Mouse (Mus musculus): ENCODE data around the gene Rpa3. TPM values are rescaled to one million over a fixed set of nuclear protein-coding genes. Genes with fewer than 3 reads are reported as not detected.

Gene Rpa3
- 203 and 211 TPM in 2 replicates for polyA plus RNA-seq (2014; fragmentation: Nextera tagmentation; extraction: Ambion mirVana)

- Histone ChIP-seq H3K27ac (replicated peaks; ENCODE audit: low read depth, low read length) (0 out of 2 replicates have a peak within 1 kb of the TSS, but pooled peaks have one; percentile 9), H3K9me3 (ENCODE audit: control insufficient read depth, low read length) (no peaks in the 10 kb centered on the region), H3K4me2 (ENCODE audit: low read depth, severe bottlenecking) (peak within 1 kb of the TSS; percentile 89), H3K4me1 (ENCODE audit: control insufficient read depth, insufficient read depth, low read length) (0 out of 2 replicates have a peak, but pooled peaks cover 5% of the 10 kb centered on the region), H3K4me3 (ENCODE audit: low read depth, low read length) (peak within 1 kb of the TSS; percentile 67), H3K9ac (ENCODE audit: low read length) (peak within 1 kb of the TSS; percentile 72), H3K27me3 (ENCODE audit: control insufficient read depth, insufficient read depth, low read length) (no peaks in the 10 kb centered on the region), H3K36me3 (ENCODE audit: control insufficient read depth, insufficient read depth, low read length) (no peaks in the 10 kb centered on the region)
- DNase-seq (ENCODE audit: low spot score) = peak; percentile 97
- under 1% methylated on average over 64 of the region's 64 CpGs for WGBS
- peak; percentile 100 for ATAC-seq (ENCODE audit: insufficient number of reproducible peaks, low FRiP score, low TSS enrichment, low read depth)
Observed at GRCm38 (mm10) chr6:8259004-8259666, at the start of gene Rpa3, which contains the start of the genes Umad1 and Gm45062. Gene Rpa3 (minus strand): TSS chr6:8259173. Gene Umad1 (plus strand): TSS chr6:8259288. Gene Gm45062 (plus strand): TSS chr6:8259450.

DNA sequence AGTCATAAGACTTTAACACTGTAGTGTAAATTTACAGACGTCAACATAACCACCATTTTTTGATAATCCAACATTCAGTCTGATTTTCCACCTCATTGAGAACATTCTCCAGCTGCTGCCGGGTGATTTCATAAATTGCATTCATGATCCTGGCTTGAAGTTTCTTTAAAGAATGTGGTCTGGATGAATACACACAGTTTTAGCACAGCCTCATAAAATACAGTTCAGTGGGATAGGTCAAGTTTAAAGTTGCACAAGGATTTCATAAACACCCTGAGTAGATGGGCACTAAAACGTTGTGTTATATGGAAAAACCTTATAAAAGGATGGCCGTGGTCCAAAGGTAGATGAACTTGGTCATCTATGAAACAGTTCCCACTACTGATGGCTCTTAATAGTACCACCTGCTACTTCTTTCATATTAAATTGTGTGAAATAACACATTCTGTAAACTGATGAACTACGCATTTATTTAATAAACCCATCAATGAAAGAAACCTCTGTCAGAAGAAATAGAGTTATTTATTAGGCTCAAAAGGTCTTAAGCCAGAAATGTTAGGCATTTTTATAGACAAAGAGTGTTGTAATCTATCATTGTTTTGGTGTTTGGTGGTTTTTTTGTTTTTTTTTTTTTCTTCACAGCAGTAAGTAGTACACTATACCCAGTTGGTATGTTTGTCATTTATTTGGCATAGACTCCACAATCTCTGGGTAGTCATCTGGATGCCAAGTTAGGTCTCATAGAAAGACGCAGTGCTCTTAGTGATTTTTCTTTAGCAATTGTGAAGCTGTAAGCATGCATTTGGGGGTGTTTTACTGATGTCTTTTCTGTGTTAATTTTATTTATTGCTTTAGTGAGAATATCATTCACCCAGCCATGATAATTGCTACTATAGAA lies 49.2 kb upstream of the Rpa3 start:
- Histone ChIP-seq H3K4me1 (ENCODE audit: control insufficient read depth, insufficient read depth, low read length) (no peaks in the 10 kb centered on the region), H3K9ac (ENCODE audit: low read length) (no peak overlapping the region), H3K9me3 (ENCODE audit: control insufficient read depth, low read length) (no peaks in the 10 kb centered on the region), H3K36me3 (ENCODE audit: control insufficient read depth, insufficient read depth, low read length) (no peaks in the 10 kb centered on the region), H3K27me3 (ENCODE audit: control insufficient read depth, insufficient read depth, low read length) (no peaks in the 10 kb centered on the region), H3K4me2 (ENCODE audit: low read depth, severe bottlenecking) (no peak overlapping the region), H3K27ac (replicated peaks; ENCODE audit: low read depth, low read length) (no peak overlapping the region), H3K4me3 (ENCODE audit: low read depth, low read length) (no peak overlapping the region)
- 81% methylated on average over 6 of the region's 6 CpGs for WGBS
- DNase-seq (ENCODE audit: low spot score) = no peak
- no peak for ATAC-seq (ENCODE audit: insufficient number of reproducible peaks, low FRiP score, low TSS enrichment, low read depth)

DNA sequence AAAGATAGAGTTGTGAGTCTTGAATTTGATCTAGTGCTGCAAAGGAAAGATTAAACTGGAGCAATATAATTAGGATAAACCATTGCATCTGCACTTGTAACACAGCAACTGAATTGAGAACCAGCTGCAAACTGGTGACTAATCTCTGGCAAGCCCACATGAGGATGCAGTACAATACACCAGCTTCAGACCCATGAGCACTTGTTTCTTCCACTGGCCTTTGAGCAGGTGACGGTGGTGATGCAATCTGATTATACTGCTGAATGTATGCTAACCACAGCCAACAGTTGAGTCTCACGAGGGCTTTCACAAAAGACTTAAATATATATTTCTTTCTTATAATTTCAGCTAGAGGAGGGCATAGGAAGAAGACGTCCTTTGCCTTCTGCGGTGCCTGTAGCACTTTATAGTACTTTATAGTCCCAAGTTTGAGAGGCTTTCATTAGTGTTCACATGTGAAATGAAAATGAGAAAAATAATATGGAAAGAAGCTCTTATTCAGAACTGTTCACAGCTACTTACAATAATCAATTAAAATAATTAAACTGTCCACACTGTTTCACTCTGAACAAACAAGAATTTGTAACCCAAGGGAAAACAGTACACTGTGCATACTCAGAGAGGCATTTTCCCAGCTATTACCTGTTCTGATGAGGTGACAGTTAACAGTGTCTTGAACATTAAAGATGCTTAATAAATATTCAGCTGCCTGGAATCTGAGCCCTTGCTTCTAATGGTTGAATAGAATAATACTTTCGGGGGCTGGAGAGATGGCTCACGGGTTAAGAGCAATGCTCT lies 40.3 kb upstream of the Rpa3 start:
- H3K9me3 ChIP-seq (ENCODE audit: control insufficient read depth, low read length) = no peaks in the 10 kb centered on the region
- no peaks in the 10 kb centered on the region for H3K4me1 ChIP-seq (ENCODE audit: control insufficient read depth, insufficient read depth, low read length)
- H3K27me3 ChIP-seq (ENCODE audit: control insufficient read depth, insufficient read depth, low read length) = no peaks in the 10 kb centered on the region
- no peaks in the 10 kb centered on the region for H3K36me3 ChIP-seq (ENCODE audit: control insufficient read depth, insufficient read depth, low read length)
- DNase-seq (ENCODE audit: low spot score) = no peak
- H3K27ac ChIP-seq (replicated peaks; ENCODE audit: low read depth, low read length) = no peak overlapping the region
- no peak overlapping the region for H3K9ac ChIP-seq (ENCODE audit: low read length)
- ATAC-seq (ENCODE audit: insufficient number of reproducible peaks, low FRiP score, low TSS enrichment, low read depth) = no peak
- no peak overlapping the region for H3K4me3 ChIP-seq (ENCODE audit: low read depth, low read length)
- H3K4me2 ChIP-seq (ENCODE audit: low read depth, severe bottlenecking) = no peak overlapping the region
- WGBS = 94% methylated on average over 6 of the region's 6 CpGs

- DNase-seq (ENCODE audit: low spot score) (no peak), ATAC-seq (ENCODE audit: insufficient number of reproducible peaks, low FRiP score, low TSS enrichment, low read depth) (no peak)
- no peaks in the 10 kb centered on the region for H3K9me3 ChIP-seq (ENCODE audit: control insufficient read depth, low read length)
- no peak overlapping the region for H3K4me2 ChIP-seq (ENCODE audit: low read depth, severe bottlenecking)
- H3K9ac ChIP-seq (ENCODE audit: low read length) = no peak overlapping the region
- H3K36me3 ChIP-seq (ENCODE audit: control insufficient read depth, insufficient read depth, low read length) = no peaks in the 10 kb centered on the region
- no peak overlapping the region for H3K4me3 ChIP-seq (ENCODE audit: low read depth, low read length)
- 88% methylated on average over 4 of the region's 4 CpGs for WGBS
- H3K27me3 ChIP-seq (ENCODE audit: control insufficient read depth, insufficient read depth, low read length) = no peaks in the 10 kb centered on the region
- H3K27ac ChIP-seq (replicated peaks; ENCODE audit: low read depth, low read length) = no peak overlapping the region
- no peaks in the 10 kb centered on the region for H3K4me1 ChIP-seq (ENCODE audit: control insufficient read depth, insufficient read depth, low read length)
Observed at GRCm38 (mm10) chr6:8294048-8294784, 35.2 kb upstream of the Rpa3 start.

- no peak overlapping the region for H3K4me2 ChIP-seq (ENCODE audit: low read depth, severe bottlenecking)
- 93% methylated on average over 4 of the region's 4 CpGs for WGBS
- H3K36me3 ChIP-seq (ENCODE audit: control insufficient read depth, insufficient read depth, low read length) = no peaks in the 10 kb centered on the region
- DNase-seq (ENCODE audit: low spot score) = no peak
- no peak overlapping the region for H3K27ac ChIP-seq (replicated peaks; ENCODE audit: low read depth, low read length)
- H3K9me3 ChIP-seq (ENCODE audit: control insufficient read depth, low read length) = no peaks in the 10 kb centered on the region
- H3K4me1 ChIP-seq (ENCODE audit: control insufficient read depth, insufficient read depth, low read length) = no peaks in the 10 kb centered on the region
- ATAC-seq (ENCODE audit: insufficient number of reproducible peaks, low FRiP score, low TSS enrichment, low read depth) = no peak
- no peaks in the 10 kb centered on the region for H3K27me3 ChIP-seq (ENCODE audit: control insufficient read depth, insufficient read depth, low read length)
- H3K9ac ChIP-seq (ENCODE audit: low read length) = no peak overlapping the region
- H3K4me3 ChIP-seq (ENCODE audit: low read depth, low read length) = no peak overlapping the region
Observed at GRCm38 (mm10) chr6:8288755-8289580, 30.0 kb upstream of the Rpa3 start.

DNA sequence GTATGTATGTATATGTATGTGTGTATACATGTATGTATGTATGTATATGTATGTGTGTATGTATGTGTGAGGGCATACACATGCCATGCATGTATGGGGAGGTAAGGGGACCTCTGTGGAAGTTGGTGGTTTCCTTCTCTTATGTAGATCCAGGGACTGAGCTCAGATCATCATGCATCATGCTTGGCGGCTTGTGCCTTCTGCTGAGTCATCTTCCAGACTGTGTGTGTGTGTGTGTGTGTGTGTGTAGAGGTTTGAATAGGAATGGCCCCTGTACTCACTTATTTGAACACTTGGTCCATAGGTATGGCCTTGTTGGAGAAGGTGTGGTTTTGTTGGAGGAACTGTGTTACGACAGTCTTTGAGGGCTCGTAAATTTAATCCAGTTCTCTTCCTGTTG lies 27.2 kb upstream of the Rpa3 start:
- Histone ChIP-seq H3K9me3 (ENCODE audit: control insufficient read depth, low read length) (no peaks in the 10 kb centered on the region), H3K36me3 (ENCODE audit: control insufficient read depth, insufficient read depth, low read length) (no peaks in the 10 kb centered on the region), H3K4me1 (ENCODE audit: control insufficient read depth, insufficient read depth, low read length) (no peaks in the 10 kb centered on the region), H3K4me2 (ENCODE audit: low read depth, severe bottlenecking) (no peak overlapping the region), H3K27ac (replicated peaks; ENCODE audit: low read depth, low read length) (no peak overlapping the region), H3K27me3 (ENCODE audit: control insufficient read depth, insufficient read depth, low read length) (no peaks in the 10 kb centered on the region), H3K9ac (ENCODE audit: low read length) (no peak overlapping the region), H3K4me3 (ENCODE audit: low read depth, low read length) (no peak overlapping the region)
- 90% methylated on average over 3 of the region's 3 CpGs for WGBS
- no peak for ATAC-seq (ENCODE audit: insufficient number of reproducible peaks, low FRiP score, low TSS enrichment, low read depth)
- DNase-seq (ENCODE audit: low spot score) = no peak

GRCm38 (mm10) chr6:8285401-8285960 lies 26.5 kb upstream of the Rpa3 start:
- H3K9ac ChIP-seq (ENCODE audit: low read length) = no peak overlapping the region
- no peaks in the 10 kb centered on the region for H3K4me1 ChIP-seq (ENCODE audit: control insufficient read depth, insufficient read depth, low read length)
- no peaks in the 10 kb centered on the region for H3K36me3 ChIP-seq (ENCODE audit: control insufficient read depth, insufficient read depth, low read length)
- WGBS = 92% methylated on average over 3 of the region's 3 CpGs
- no peak overlapping the region for H3K4me3 ChIP-seq (ENCODE audit: low read depth, low read length)
- no peaks in the 10 kb centered on the region for H3K9me3 ChIP-seq (ENCODE audit: control insufficient read depth, low read length)
- ATAC-seq (ENCODE audit: insufficient number of reproducible peaks, low FRiP score, low TSS enrichment, low read depth) = no peak
- no peak overlapping the region for H3K4me2 ChIP-seq (ENCODE audit: low read depth, severe bottlenecking)
- no peaks in the 10 kb centered on the region for H3K27me3 ChIP-seq (ENCODE audit: control insufficient read depth, insufficient read depth, low read length)
- no peak for DNase-seq (ENCODE audit: low spot score)
- H3K27ac ChIP-seq (replicated peaks; ENCODE audit: low read depth, low read length) = no peak overlapping the region
